Mouse (Mus musculus): ENCODE measurements around the gene Ccm2l. TPM values are rescaled to one million over a fixed set of nuclear protein-coding genes. Genes with fewer than 3 reads are reported as not detected.

The Ccm2l gene
- polyA plus RNA-seq, 1 experiment from 2014 or later, result 10.7 TPM

DNA sequence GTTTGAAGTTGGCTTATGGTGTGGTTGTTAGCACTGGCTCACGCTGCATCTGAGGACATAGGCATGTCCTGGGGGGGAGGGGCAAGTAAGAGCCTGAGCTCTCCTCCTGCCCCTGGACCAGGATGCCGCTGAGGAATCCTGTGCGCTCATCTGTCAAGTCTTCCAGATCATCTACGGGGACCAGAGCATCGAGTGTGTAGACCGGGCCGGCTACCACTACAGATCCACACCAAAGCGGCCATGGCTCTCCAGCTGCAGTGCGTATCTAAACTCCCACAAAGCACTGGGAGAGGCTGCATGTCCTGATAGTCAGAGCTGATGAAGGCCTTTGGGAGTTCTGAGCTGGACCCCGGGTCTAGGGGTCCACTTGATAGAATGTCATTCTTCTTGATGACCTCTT, 8.9 kb downstream of the Ccm2l start:
- no peak for TF ChIP-seq CTCF (IDR thresholded peaks at IDR 0.05)
- no peak for TF ChIP-seq EP300 (IDR thresholded peaks at IDR 0.05)
- Histone ChIP-seq H3K27me3 (replicated peaks; ENCODE audit: insufficient read depth, low read length) (peaks cover 20% of the 10 kb centered on the region), H3K36me3 (ENCODE audit: insufficient read depth, low read length) (no peaks in the 10 kb centered on the region), H3K4me1 (ENCODE audit: insufficient read depth, low read depth, low read length) (no peaks in the 10 kb centered on the region), H3K27ac (ENCODE audit: low read length) (no peak overlapping the region), H3K4me3 (ENCODE audit: low read depth, low read length) (no peak overlapping the region), H3K9me3 (ENCODE audit: low read length) (no peaks in the 10 kb centered on the region), H3K4me2 (replicated peaks; ENCODE audit: low read depth, low read length) (no peak overlapping the region), H3K9ac (replicated peaks; ENCODE audit: low read depth) (no peak overlapping the region)
- ATAC-seq (no peak), DNase-seq (ENCODE audit: low spot score) (no peak)
- WGBS, result 88% methylated on average over 10 of the region's 10 CpGs

DNA sequence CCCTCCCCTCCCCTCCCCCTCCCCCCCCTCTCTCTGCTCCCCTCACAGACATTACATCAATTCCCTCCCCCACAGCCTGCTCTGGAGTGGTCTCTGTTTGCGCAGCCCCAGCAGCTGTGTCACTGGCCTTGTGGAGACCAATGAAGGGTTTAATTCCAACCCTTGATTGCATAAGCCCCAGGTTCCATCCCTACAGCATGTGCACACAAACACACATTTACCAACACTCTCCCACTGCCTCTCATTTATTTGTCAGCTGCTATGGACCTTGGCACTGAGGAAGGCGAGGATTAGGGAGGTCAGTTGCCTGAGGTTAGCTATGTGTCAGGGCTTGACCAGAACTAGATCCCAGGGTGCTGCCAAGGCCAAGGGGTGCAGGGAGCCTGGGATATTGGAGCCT, 10.2 kb downstream of the Ccm2l start:
- ATAC-seq, result no peak
- Histone ChIP-seq H3K9me3 (ENCODE audit: low read length) (no peaks in the 10 kb centered on the region), H3K4me3 (ENCODE audit: low read depth, low read length) (no peak overlapping the region), H3K4me1 (ENCODE audit: insufficient read depth, low read depth, low read length) (no peaks in the 10 kb centered on the region), H3K27ac (ENCODE audit: low read length) (no peak overlapping the region), H3K27me3 (replicated peaks; ENCODE audit: insufficient read depth, low read length) (peaks cover 11% of the 10 kb centered on the region), H3K9ac (replicated peaks; ENCODE audit: low read depth) (no peak overlapping the region), H3K4me2 (replicated peaks; ENCODE audit: low read depth, low read length) (no peak overlapping the region), H3K36me3 (ENCODE audit: insufficient read depth, low read length) (no peaks in the 10 kb centered on the region)
- 42% methylated on average over 2 of the region's 2 CpGs for WGBS
- no peak for TF ChIP-seq EP300 (IDR thresholded peaks at IDR 0.05)
- TF ChIP-seq CTCF (IDR thresholded peaks at IDR 0.05), result no peak
- no peak for DNase-seq (ENCODE audit: low spot score)

DNA sequence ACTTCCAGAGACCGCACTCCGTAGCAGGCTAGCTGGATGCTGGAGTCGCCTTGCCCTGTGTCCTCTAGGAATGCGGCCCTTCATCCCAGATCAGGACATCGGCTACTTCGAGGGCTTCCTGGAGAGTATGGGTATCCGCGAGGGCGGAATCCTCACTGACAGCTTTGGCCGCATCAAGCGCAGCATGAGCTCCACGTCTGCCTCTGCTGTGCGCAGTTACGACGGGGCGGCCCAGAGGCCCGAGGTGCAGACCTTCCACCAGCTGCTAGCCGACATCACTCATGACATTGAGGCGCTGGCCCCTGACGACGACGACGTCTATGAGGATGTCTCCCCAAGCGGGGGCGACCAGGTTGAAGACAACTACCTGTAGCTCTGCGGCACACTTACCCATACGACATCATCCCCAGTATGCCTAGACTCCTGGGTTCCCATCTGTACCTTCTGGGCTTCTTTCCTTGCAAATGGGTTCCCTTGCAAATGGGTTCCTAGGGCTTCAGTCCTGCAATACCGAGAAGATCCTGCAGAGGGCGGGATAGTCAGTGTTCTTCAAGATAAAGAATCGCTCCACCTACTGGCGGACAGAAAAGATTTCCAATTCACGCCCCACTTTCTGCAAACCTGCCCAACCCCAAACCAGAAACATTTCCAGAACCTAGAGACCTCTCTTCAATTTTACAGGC, 15.2 kb downstream of the Ccm2l start:
- peak; percentile 93 for DNase-seq (ENCODE audit: low spot score)
- Histone ChIP-seq H3K4me3 (ENCODE audit: low read depth, low read length) (no peak overlapping the region), H3K27ac (ENCODE audit: low read length) (no peak overlapping the region), H3K4me2 (replicated peaks; ENCODE audit: low read depth, low read length) (no peak overlapping the region), H3K9me3 (ENCODE audit: low read length) (no peaks in the 10 kb centered on the region), H3K9ac (replicated peaks; ENCODE audit: low read depth) (no peak overlapping the region), H3K27me3 (replicated peaks; ENCODE audit: insufficient read depth, low read length) (no peaks in the 10 kb centered on the region), H3K36me3 (ENCODE audit: insufficient read depth, low read length) (no peaks in the 10 kb centered on the region), H3K4me1 (ENCODE audit: insufficient read depth, low read depth, low read length) (peaks cover 7% of the 10 kb centered on the region; the same call in 1 of the 2 replicates)
- ATAC-seq, result no peak
- WGBS, result 34% methylated on average over 32 of the region's 32 CpGs
- no peak for TF ChIP-seq EP300 (IDR thresholded peaks at IDR 0.05)
- TF ChIP-seq CTCF (IDR thresholded peaks at IDR 0.05), result peak; percentile 98

DNA sequence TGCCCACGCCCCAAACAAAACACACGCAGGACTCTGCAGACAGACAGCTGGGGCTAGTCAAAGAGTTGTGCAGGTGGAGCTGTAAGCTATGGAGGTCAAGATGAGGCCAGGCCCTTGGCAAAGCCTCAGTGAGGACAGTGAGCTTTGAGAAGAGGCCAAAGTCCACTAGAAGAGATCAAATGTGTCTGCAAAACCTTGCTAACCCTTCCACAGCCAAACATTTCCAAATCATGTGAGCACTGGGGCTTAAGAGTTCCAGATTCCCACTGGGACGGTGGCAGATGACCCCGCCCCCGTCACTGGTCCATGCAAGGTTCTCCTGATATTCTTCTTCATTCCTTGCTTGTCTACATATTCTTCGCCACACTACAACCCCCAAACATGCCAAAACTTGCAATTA, 16.1 kb downstream of the Ccm2l start:
- Histone ChIP-seq H3K4me2 (replicated peaks; ENCODE audit: low read depth, low read length) (no peak overlapping the region), H3K9ac (replicated peaks; ENCODE audit: low read depth) (no peak overlapping the region), H3K27ac (ENCODE audit: low read length) (no peak overlapping the region), H3K4me3 (ENCODE audit: low read depth, low read length) (no peak overlapping the region), H3K9me3 (ENCODE audit: low read length) (no peaks in the 10 kb centered on the region), H3K27me3 (replicated peaks; ENCODE audit: insufficient read depth, low read length) (no peaks in the 10 kb centered on the region), H3K4me1 (ENCODE audit: insufficient read depth, low read depth, low read length) (peaks cover 7% of the 10 kb centered on the region; the same call in 1 of the 2 replicates), H3K36me3 (ENCODE audit: insufficient read depth, low read length) (no peaks in the 10 kb centered on the region)
- WGBS, result 72% methylated on average over 6 of the region's 6 CpGs
- ATAC-seq, result no peak
- DNase-seq (ENCODE audit: low spot score), result no peak
- TF ChIP-seq CTCF (IDR thresholded peaks at IDR 0.05) (no peak), EP300 (IDR thresholded peaks at IDR 0.05) (no peak)

DNA sequence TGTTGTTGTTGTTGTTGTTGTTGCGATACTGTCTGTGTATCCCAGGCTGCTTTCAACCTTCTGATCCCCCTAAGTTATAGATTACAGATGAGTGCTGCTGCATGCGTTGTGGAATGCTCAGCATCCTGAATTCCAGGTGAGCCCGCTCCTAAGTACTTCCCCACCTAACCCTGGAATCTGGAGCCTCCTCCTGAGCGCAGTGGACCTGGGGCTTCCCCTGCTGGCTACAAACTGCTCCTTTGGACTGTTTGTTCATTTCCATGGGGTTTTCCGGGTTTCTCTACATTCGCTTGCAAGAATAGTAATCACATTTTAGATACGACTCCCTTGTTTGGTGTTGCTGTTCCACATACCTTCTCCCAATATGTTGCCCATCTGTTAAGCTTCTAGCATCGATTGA, 17.5 kb downstream of the Ccm2l start:
- no peaks in the 10 kb centered on the region for H3K9me3 ChIP-seq (ENCODE audit: low read length)
- H3K27me3 ChIP-seq (replicated peaks; ENCODE audit: insufficient read depth, low read length), result no peaks in the 10 kb centered on the region
- H3K4me3 ChIP-seq (ENCODE audit: low read depth, low read length), result no peak overlapping the region
- peak overlapping the region; percentile 86 for H3K27ac ChIP-seq (ENCODE audit: low read length)
- ATAC-seq, result peak; percentile 86
- no peaks in the 10 kb centered on the region for H3K36me3 ChIP-seq (ENCODE audit: insufficient read depth, low read length)
- WGBS, result 57% methylated on average over 8 of the region's 8 CpGs
- H3K9ac ChIP-seq (replicated peaks; ENCODE audit: low read depth), result no peak overlapping the region
- no peak overlapping the region for H3K4me2 ChIP-seq (replicated peaks; ENCODE audit: low read depth, low read length)
- H3K4me1 ChIP-seq (ENCODE audit: insufficient read depth, low read depth, low read length), result peaks cover 7% of the 10 kb centered on the region; the same call in 1 of the 2 replicates
- peak; percentile 64 for DNase-seq (ENCODE audit: low spot score)
- TF ChIP-seq EP300 (IDR thresholded peaks at IDR 0.05), result peak; percentile 77
- peak; percentile 21; the same call in 1 of the 2 replicates for TF ChIP-seq CTCF (IDR thresholded peaks at IDR 0.05)

DNA sequence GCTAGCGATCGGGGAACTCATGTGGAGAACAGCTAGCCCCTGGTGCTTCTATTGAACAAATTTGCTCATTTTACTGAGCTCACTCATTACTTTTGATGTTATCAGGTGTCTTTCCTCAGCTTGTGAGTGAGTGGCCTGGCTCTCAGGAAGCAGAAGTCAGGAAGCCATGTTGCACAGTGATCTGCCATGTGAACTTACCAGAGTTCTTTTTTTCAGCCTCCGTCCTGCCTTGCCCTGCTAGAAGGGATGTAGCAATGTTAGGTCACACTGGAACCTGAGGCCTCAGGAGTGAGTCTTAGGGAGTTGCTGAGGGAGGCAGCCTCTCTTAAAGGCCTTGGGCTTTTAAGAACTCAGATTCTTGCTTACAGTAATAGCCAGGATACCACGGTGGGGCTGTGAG, 18.1 kb downstream of the Ccm2l start:
- Histone ChIP-seq H3K27ac (ENCODE audit: low read length) (peak overlapping the region; percentile 86), H3K4me3 (ENCODE audit: low read depth, low read length) (no peak overlapping the region), H3K27me3 (replicated peaks; ENCODE audit: insufficient read depth, low read length) (no peaks in the 10 kb centered on the region), H3K4me1 (ENCODE audit: insufficient read depth, low read depth, low read length) (peaks cover 7% of the 10 kb centered on the region; the same call in 1 of the 2 replicates), H3K36me3 (ENCODE audit: insufficient read depth, low read length) (no peaks in the 10 kb centered on the region), H3K9me3 (ENCODE audit: low read length) (no peaks in the 10 kb centered on the region), H3K9ac (replicated peaks; ENCODE audit: low read depth) (no peak overlapping the region), H3K4me2 (replicated peaks; ENCODE audit: low read depth, low read length) (no peak overlapping the region)
- no peak for DNase-seq (ENCODE audit: low spot score)
- ATAC-seq, result peak; percentile 30
- TF ChIP-seq CTCF (IDR thresholded peaks at IDR 0.05) (no peak), EP300 (IDR thresholded peaks at IDR 0.05) (no peak)
- 54% methylated on average over 4 of the region's 4 CpGs for WGBS

Data from lung, postnatal 0 days (tissue).